Mouse (Mus musculus): ENCODE measurements at regions not wholly inside any gene's neighbourhood (a gene's known extent, or its start where the extent isn't known, plus 50 kb on each side); places are given as distances from the start of the nearest gene placed in this dataset.

- TF ChIP-seq CTCF (IDR thresholded peaks at IDR 0.05; ENCODE audit: control insufficient read depth, insufficient read depth, insufficient replicate concordance, low read depth, low read length), result no peak
- TF ChIP-seq POLR2A (IDR thresholded peaks at IDR 0.05; ENCODE audit: control insufficient read depth, low read depth, low read length), result no peak
These were observed 55.9 kb upstream of the Ttc34 start for GRCm38 (mm10) chr4:154781391-154781790.

Data from testis, adult 2 months (tissue).